Comparison of ENCODE assay signal across 26 mouse cellular contexts in the genomic region with DNA sequence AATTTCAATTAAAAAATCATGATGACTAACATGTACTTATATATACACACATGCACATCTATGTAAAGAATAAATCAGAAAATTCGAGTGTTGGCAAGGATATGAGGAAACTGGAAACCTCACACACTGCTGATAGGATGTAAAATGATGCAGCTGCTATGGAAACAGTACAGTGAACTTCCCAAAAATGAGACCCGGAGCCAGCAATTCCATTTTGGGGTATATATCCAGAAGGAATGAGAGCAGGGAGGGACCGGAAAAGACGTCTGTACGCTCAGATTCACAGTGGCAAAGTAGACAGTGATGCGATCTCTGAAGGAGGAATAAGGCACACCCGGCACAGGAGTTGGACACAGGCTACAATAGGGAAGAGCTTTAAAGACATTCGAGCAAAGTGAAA. TPM values are rescaled to one million over a fixed set of nuclear protein-coding genes. Genes with fewer than 3 reads are reported as not detected.
DNase-seq lines count a peak whose midpoint lies in the region; ATAC-seq lines count a peak whose summit lies in the region.
"Had no signal": no experiment of that assay in that cellular context is flagged by ENCODE, and none has a peak within 500 bp of the region (broad histone marks: within the 10 kb centered on the region; RNA-seq: fewer than 3 reads in every experiment).

No protein-coding gene starts in this region.

- H3K36me3 ChIP-seq in forebrain, embryonic 15.5 days, result no peaks in the 10 kb centered on the region
- H3K36me3 ChIP-seq in forebrain, embryonic 10.5 days (replicated peaks), result 0 out of 2 replicates have a peak, but pooled peaks cover 2% of the 10 kb centered on the region

- no peak overlapping the region for H3K4me2 ChIP-seq in forebrain, embryonic 15.5 days (replicated peaks)
- H3K4me2 ChIP-seq: hindbrain, embryonic 14.5 days; liver, embryonic 13.5 days had no signal

- H3K27me3 ChIP-seq in forebrain, embryonic 15.5 days, result no peaks in the 10 kb centered on the region
- no peaks in the 10 kb centered on the region for H3K27me3 ChIP-seq in forebrain, embryonic 10.5 days (ENCODE audit: poor library complexity, severe bottlenecking)
- H3K27me3 ChIP-seq: liver, embryonic 13.5 days; megakaryocyte, embryonic 14.5 days had no signal

- no peak overlapping the region for H3K9ac ChIP-seq in forebrain, embryonic 15.5 days (replicated peaks)
- H3K9ac ChIP-seq: liver, embryonic 13.5 days had no signal

- peaks cover 23% of the 10 kb centered on the region for H3K4me1 ChIP-seq in forebrain, embryonic 15.5 days
- peaks cover 26% of the 10 kb centered on the region for H3K4me1 ChIP-seq in forebrain, embryonic 10.5 days

- H3K27ac ChIP-seq in forebrain, embryonic 15.5 days (replicated peaks), result peak overlapping the region; percentile 21; the same call in 1 of the 2 replicates
- H3K27ac ChIP-seq in forebrain, embryonic 10.5 days, result no peak overlapping the region
- H3K27ac ChIP-seq: liver, embryonic 13.5 days had no signal

- no peak; the same call in 1 of the 2 replicates for ATAC-seq in forebrain, embryonic 15.5 days (replicated peaks)
- no peak for ATAC-seq in monocyte, adult 5-6 weeks (replicated peaks; ENCODE audit: insufficient number of reproducible peaks, low FRiP score, low TSS enrichment, poor library complexity, severe bottlenecking)
- ATAC-seq: CD4-positive, CD25-positive, alpha-beta regulatory T cell, adult 4 months; inflammation-experienced regulatory T-cells, adult 6 months; midbrain, embryonic 16.5 days had no signal

- no peaks in the 10 kb centered on the region for H3K9me3 ChIP-seq in forebrain, embryonic 15.5 days
- H3K9me3 ChIP-seq in forebrain, embryonic 10.5 days, result no peaks in the 10 kb centered on the region
- H3K9me3 ChIP-seq: liver, embryonic 13.5 days; megakaryocyte, embryonic 14.5 days had no signal

- WGBS in forebrain, embryonic 15.5 days, result 74% methylated on average over 8 of the region's 8 CpGs
- WGBS in forebrain, embryonic 10.5 days, result 90% methylated on average over 8 of the region's 8 CpGs

- no peak overlapping the region for H3K4me3 ChIP-seq in forebrain, embryonic 15.5 days
- H3K4me3 ChIP-seq in forebrain, embryonic 10.5 days, result no peak overlapping the region
- H3K4me3 ChIP-seq: liver, embryonic 13.5 days; megakaryocyte, embryonic 14.5 days had no signal

- DNase-seq in forebrain, embryonic 10.5 days (ENCODE audit: extremely low spot score, low spot score), result no peak
- DNase-seq in layer of hippocampus, adult 9-11 months, result peak; percentile 27
- DNase-seq in layer of hippocampus, adult 9-10 months (ENCODE audit: low spot score), result no peak
- DNase-seq in right cerebral cortex, adult 2 months (ENCODE audit: low spot score in 2 of 2), result peak; percentile 16 to 37
- DNase-seq in right cerebral cortex, postnatal 4 days, result no peak
- peak; percentile 53 for DNase-seq in telencephalon, adult 2 months (ENCODE audit: low read depth, low spot score)
- DNase-seq: adrenal gland, postnatal 25 days; cerebellum, adult 11 months; cerebellum, adult 9-11 months; gastrocnemius, postnatal 14 days; heart, adult 18-20 months; heart, postnatal 36 days; kidney, adult 18-20 months; kidney, postnatal 4 days; liver, embryonic 13.5 days; lung, adult 2 months; lung, postnatal 14 days; thymus, adult 18-20 months; thymus, postnatal 36 days had no signal

RNA-seq across cellular contexts. Expression of a gene that starts 34.5 kb away (rescaled TPM):
- polyA plus RNA-seq in forebrain, embryonic 15.5 days (2015; fragmentation: Nextera tagmentation; extraction: Ambion mirVana), result 41.0 and 42.1 TPM in 2 replicates
- 38.4 and 41.6 TPM in 2 replicates for polyA plus RNA-seq in forebrain, embryonic 10.5 days (2016; fragmentation: Nextera tagmentation; extraction: Ambion mirVana)
- total RNA-seq in monocyte, adult 5-6 weeks (2017), result 10.7 to 18.0 TPM (median 13.4 TPM) in 3 replicates

RNA-seq across cellular contexts. Expression of a gene that starts 34.7 kb away (rescaled TPM):
- polyA plus RNA-seq in forebrain, embryonic 15.5 days (2015; fragmentation: Nextera tagmentation; extraction: Ambion mirVana), result 14.7 and 16.5 TPM in 2 replicates
- polyA plus RNA-seq in forebrain, embryonic 10.5 days (2016; fragmentation: Nextera tagmentation; extraction: Ambion mirVana), result 20.3 and 20.6 TPM in 2 replicates
- 7.7 to 24.9 TPM (median 8.8 TPM) in 3 replicates for total RNA-seq in monocyte, adult 5-6 weeks (2017)

Comparison
In these comparisons a context has a peak if more than half of its experiments do, and no peak if none do; other contexts are left out.
1. DNase-seq: peak in layer of hippocampus, adult 9-11 months (single experiment), right cerebral cortex, adult 2 months (2 of 2) and telencephalon, adult 2 months (single experiment); none in forebrain, embryonic 10.5 days (single experiment), layer of hippocampus, adult 9-10 months (single experiment) and right cerebral cortex, postnatal 4 days (single experiment).